8 mouse cellular contexts compared by ENCODE assay signal in genomic region chr9:74861561-74861980, GRCm38 (mm10). TPM values are rescaled to one million over a fixed set of nuclear protein-coding genes. Genes with fewer than 3 reads are reported as not detected.
A peak's percentile ranks its signal among the peaks of the same experiment; 100 is the strongest.
DNase-seq lines count a peak whose midpoint lies in the region; ATAC-seq and TF ChIP-seq lines count a peak whose summit lies in the region.

TSS of gene Onecut1 (plus strand) at chr9:74861921.

- H3K27ac ChIP-seq in ES-E14 (ENCODE audit: insufficient read depth, low read depth, low read length, poor library complexity, severe bottlenecking), result no peak within 1 kb of the TSS
- H3K27ac ChIP-seq in embryonic facial prominence, embryonic 15.5 days (replicated peaks), result no peak within 1 kb of the TSS
- peak within 1 kb of the TSS; percentile 72 for H3K27ac ChIP-seq in hindbrain, embryonic 14.5 days
- no peak within 1 kb of the TSS for H3K27ac ChIP-seq in lung, embryonic 14.5 days (ENCODE audit: low read depth)
- H3K27ac ChIP-seq in small intestine, adult 2 months (ENCODE audit: insufficient read depth, low read depth, low read length), result no peak within 1 kb of the TSS

- DNase-seq in frontal cortex, postnatal 36 days (ENCODE audit: low spot score in 2 of 2), result no peak
- DNase-seq in ES-E14 (ENCODE audit: low read depth, low spot score) (no peak), adipocyte (ENCODE audit: low spot score) (no peak)
- peak; percentile 84 for DNase-seq in hindbrain, embryonic 14.5 days (ENCODE audit: low spot score)
- DNase-seq in lung, embryonic 14.5 days, result peak; percentile 85

- under 1% methylated on average over 45 of the region's 45 CpGs for WGBS in embryonic facial prominence, embryonic 15.5 days
- WGBS in hindbrain, embryonic 14.5 days, result under 1% methylated on average over 45 of the region's 45 CpGs
- WGBS in lung, embryonic 14.5 days, result under 1% methylated on average over 45 of the region's 45 CpGs
- WGBS in small intestine, adult 2 months, result 1% methylated on average over 45 of the region's 45 CpGs

- H3K9ac ChIP-seq in ES-E14 (ENCODE audit: insufficient read depth, low read depth, low read length, poor library complexity, severe bottlenecking), result peak within 1 kb of the TSS; percentile 64
- peak within 1 kb of the TSS; percentile 15; the same call in 1 of the 2 replicates for H3K9ac ChIP-seq in embryonic facial prominence, embryonic 15.5 days
- peak within 1 kb of the TSS; percentile 73 for H3K9ac ChIP-seq in hindbrain, embryonic 14.5 days
- peak within 1 kb of the TSS; percentile 41 for H3K9ac ChIP-seq in lung, embryonic 14.5 days

- peak within 1 kb of the TSS; percentile 94 for H3K4me2 ChIP-seq in embryonic facial prominence, embryonic 15.5 days (replicated peaks)
- peak within 1 kb of the TSS; percentile 92 for H3K4me2 ChIP-seq in hindbrain, embryonic 14.5 days (replicated peaks)
- peak within 1 kb of the TSS; percentile 96 for H3K4me2 ChIP-seq in lung, embryonic 14.5 days

- TF ChIP-seq CTCF in lung, embryonic 14.5 days (IDR thresholded peaks at IDR 0.05; ENCODE audit: low read depth), result no peak
- no peak for TF ChIP-seq CTCF in small intestine, adult 2 months (IDR thresholded peaks at IDR 0.05; ENCODE audit: extremely low read depth, insufficient read length, insufficient replicate concordance, low read depth, low read length)

- no peak for TF ChIP-seq POLR2A in small intestine, adult 2 months (IDR thresholded peaks at IDR 0.05; ENCODE audit: low read depth, low read length)

- H3K9me3 ChIP-seq in ES-E14 (ENCODE audit: control insufficient read depth, insufficient read depth, low read depth, low read length), result no peaks in the 10 kb centered on the region
- no peaks in the 10 kb centered on the region for H3K9me3 ChIP-seq in embryonic facial prominence, embryonic 15.5 days (replicated peaks)
- H3K9me3 ChIP-seq in hindbrain, embryonic 14.5 days (ENCODE audit: control insufficient read depth, low read length), result no peaks in the 10 kb centered on the region
- no peaks in the 10 kb centered on the region for H3K9me3 ChIP-seq in lung, embryonic 14.5 days (ENCODE audit: low read depth, low read length)

- ATAC-seq in frontal cortex, adult (ENCODE audit: low TSS enrichment), result peak; percentile 67
- ATAC-seq in embryonic facial prominence, embryonic 15.5 days (ENCODE audit: insufficient number of reproducible peaks, low FRiP score, low TSS enrichment, low read depth), result 0 out of 2 replicates have a peak, but pooled peaks have one; percentile 21
- peak; percentile 65 for ATAC-seq in hindbrain, embryonic 14.5 days (ENCODE audit: low FRiP score)
- peak; percentile 72 for ATAC-seq in lung, embryonic 14.5 days (ENCODE audit: insufficient read depth)

- H3K4me3 ChIP-seq in ES-E14 (ENCODE audit: insufficient read depth in 1 of 2, low read depth in 1 of 2, low read length in 2 of 2, poor library complexity in 1 of 2, severe bottlenecking in 1 of 2), result peak within 1 kb of the TSS; percentile 65
- H3K4me3 ChIP-seq in embryonic facial prominence, embryonic 15.5 days (replicated peaks), result peak within 1 kb of the TSS; percentile 46
- H3K4me3 ChIP-seq in hindbrain, embryonic 14.5 days (replicated peaks; ENCODE audit: low read length), result peak within 1 kb of the TSS; percentile 53
- peak within 1 kb of the TSS; percentile 48 for H3K4me3 ChIP-seq in lung, embryonic 14.5 days (ENCODE audit: low read depth, low read length)
- peak within 1 kb of the TSS; percentile 56 for H3K4me3 ChIP-seq in small intestine, adult 2 months (ENCODE audit: low read depth, low read length)

- H3K36me3 ChIP-seq in ES-E14 (ENCODE audit: control insufficient read depth, insufficient read depth, low read length, poor library complexity, severe bottlenecking), result no peaks in the 10 kb centered on the region
- H3K36me3 ChIP-seq in embryonic facial prominence, embryonic 15.5 days, result no peaks in the 10 kb centered on the region
- no peaks in the 10 kb centered on the region for H3K36me3 ChIP-seq in hindbrain, embryonic 14.5 days (replicated peaks; ENCODE audit: control insufficient read depth, insufficient read depth)
- H3K36me3 ChIP-seq in lung, embryonic 14.5 days (ENCODE audit: insufficient read depth), result no peaks in the 10 kb centered on the region
- no peaks in the 10 kb centered on the region for H3K36me3 ChIP-seq in small intestine, adult 2 months (ENCODE audit: control insufficient read depth, insufficient read depth, low read length)

- H3K27me3 ChIP-seq in embryonic facial prominence, embryonic 15.5 days, result peaks cover 100% of the 10 kb centered on the region
- H3K27me3 ChIP-seq in hindbrain, embryonic 14.5 days (ENCODE audit: control insufficient read depth, insufficient read depth, low read length), result peaks cover 94% of the 10 kb centered on the region
- peaks cover 100% of the 10 kb centered on the region for H3K27me3 ChIP-seq in lung, embryonic 14.5 days (ENCODE audit: insufficient read depth, low read length)
- H3K27me3 ChIP-seq in small intestine, adult 2 months (ENCODE audit: control insufficient read depth, insufficient read depth, low read length), result peaks cover 49% of the 10 kb centered on the region

- peaks cover 0 to 11% of the 10 kb centered on the region in 2 experiments; a peak in 1 of 4 replicates for H3K4me1 ChIP-seq in ES-E14 (ENCODE audit: control insufficient read depth in 2 of 2, insufficient read depth in 2 of 2, low read length in 2 of 2, poor library complexity in 1 of 2)
- H3K4me1 ChIP-seq in embryonic facial prominence, embryonic 15.5 days, result peaks cover 29% of the 10 kb centered on the region
- H3K4me1 ChIP-seq in hindbrain, embryonic 14.5 days (replicated peaks; ENCODE audit: control insufficient read depth, insufficient read depth, low read length), result peaks cover 21% of the 10 kb centered on the region; the same call in 1 of the 2 replicates
- H3K4me1 ChIP-seq in lung, embryonic 14.5 days (ENCODE audit: insufficient read depth), result no peaks in the 10 kb centered on the region
- peaks cover 6% of the 10 kb centered on the region; the same call in 1 of the 2 replicates for H3K4me1 ChIP-seq in small intestine, adult 2 months (ENCODE audit: control insufficient read depth, insufficient read depth, insufficient read length, low read length)

- in situ Hi-C loops in ES-E14 (cut with MboI; ENCODE audit: low sequenced_read_pairs in 2 of 2, unreplicated experiment in 2 of 2), result loop anchor here in 1 of 2 experiments (25.0 kb wide), 1 partner anchor 724 kb away; no protein-coding TSS in a partner anchor

TF ChIP-seq in ES-E14, 5 proteins besides CTCF, POLR2A, EP300 and RAD21:
- TF ChIP-seq HCFC1 (IDR thresholded peaks at IDR 0.05; ENCODE audit: borderline replicate concordance, insufficient read depth, low read length) (no peak), CHD2 (IDR thresholded peaks at IDR 0.05; ENCODE audit: low read depth, low read length) (no peak), MAFK (IDR thresholded peaks at IDR 0.05; ENCODE audit: insufficient read depth, low read depth, low read length) (no peak), ZC3H11A (IDR thresholded peaks at IDR 0.05; ENCODE audit: borderline replicate concordance, low read depth, low read length) (no peak), ZNF384 (IDR thresholded peaks at IDR 0.05; ENCODE audit: low read depth, low read length) (no peak)
TF ChIP-seq in ES-E14: peak in this region for 0.

RNA-seq across cellular contexts. Expression of gene Onecut1, which starts in this region (rescaled TPM):
- total RNA-seq in ES-E14 (2012; rRNA removed), result 0.13 and 0.74 TPM in 2 replicates
- 0.11 TPM in 1 of 2 replicates, not detected in the other for polyA plus RNA-seq in embryonic facial prominence, embryonic 15.5 days (2015; fragmentation: Nextera tagmentation; extraction: Ambion mirVana)
- 6.0 and 6.1 TPM in 2 replicates for polyA plus RNA-seq in hindbrain, embryonic 14.5 days (2014; fragmentation: Nextera tagmentation; extraction: Ambion mirVana)
- not detected in 2 replicates for polyA plus RNA-seq in lung, embryonic 14.5 days (2014; fragmentation: Nextera tagmentation; extraction: Ambion mirVana)
- 0.91 TPM in 1 of 2 replicates, not detected in the other for polyA plus RNA-seq in small intestine, adult 2 months (2012; rRNA removed)

Comparison
In these comparisons a context has a peak if more than half of its experiments do, and no peak if none do; other contexts are left out.
1. Peak in ATAC-seq, H3K4me3 ChIP-seq, H3K9ac ChIP-seq and H3K4me2 ChIP-seq in embryonic facial prominence, embryonic 15.5 days; RNA of the gene not detected or under 1 TPM.
2. Peak in DNase-seq, ATAC-seq, H3K4me3 ChIP-seq, H3K9ac ChIP-seq and H3K4me2 ChIP-seq in lung, embryonic 14.5 days; RNA of the gene not detected or under 1 TPM.
3. ATAC-seq: peak in every context shown above with its lines; median percentile 72 in lung, embryonic 14.5 days; 67 in frontal cortex, adult; 65 in hindbrain, embryonic 14.5 days; 21 in embryonic facial prominence, embryonic 15.5 days.
4. H3K9ac ChIP-seq: peak in every context shown above with its lines; median percentile 73 in hindbrain, embryonic 14.5 days; 64 in ES-E14; 41 in lung, embryonic 14.5 days; 15 in embryonic facial prominence, embryonic 15.5 days.